Mouse (Mus musculus) megakaryocyte-erythroid progenitor cell, adult 5 weeks (primary cell): Measurements from ENCODE around the gene Rpl3. TPM values are rescaled to one million over a fixed set of nuclear protein-coding genes. Genes with fewer than 3 reads are reported as not detected.

Source experiments
- polyA plus RNA-seq: library from polyadenylated mRNA; stranded (reverse); fragments of >175 nt; gene quantifications from 2 replicates; pipeline ENCODE4 v1.2.3, GENCODE M21; 2012

Gene Rpl3
- 372 and 410 TPM in 2 replicates for polyA plus RNA-seq

DNA sequence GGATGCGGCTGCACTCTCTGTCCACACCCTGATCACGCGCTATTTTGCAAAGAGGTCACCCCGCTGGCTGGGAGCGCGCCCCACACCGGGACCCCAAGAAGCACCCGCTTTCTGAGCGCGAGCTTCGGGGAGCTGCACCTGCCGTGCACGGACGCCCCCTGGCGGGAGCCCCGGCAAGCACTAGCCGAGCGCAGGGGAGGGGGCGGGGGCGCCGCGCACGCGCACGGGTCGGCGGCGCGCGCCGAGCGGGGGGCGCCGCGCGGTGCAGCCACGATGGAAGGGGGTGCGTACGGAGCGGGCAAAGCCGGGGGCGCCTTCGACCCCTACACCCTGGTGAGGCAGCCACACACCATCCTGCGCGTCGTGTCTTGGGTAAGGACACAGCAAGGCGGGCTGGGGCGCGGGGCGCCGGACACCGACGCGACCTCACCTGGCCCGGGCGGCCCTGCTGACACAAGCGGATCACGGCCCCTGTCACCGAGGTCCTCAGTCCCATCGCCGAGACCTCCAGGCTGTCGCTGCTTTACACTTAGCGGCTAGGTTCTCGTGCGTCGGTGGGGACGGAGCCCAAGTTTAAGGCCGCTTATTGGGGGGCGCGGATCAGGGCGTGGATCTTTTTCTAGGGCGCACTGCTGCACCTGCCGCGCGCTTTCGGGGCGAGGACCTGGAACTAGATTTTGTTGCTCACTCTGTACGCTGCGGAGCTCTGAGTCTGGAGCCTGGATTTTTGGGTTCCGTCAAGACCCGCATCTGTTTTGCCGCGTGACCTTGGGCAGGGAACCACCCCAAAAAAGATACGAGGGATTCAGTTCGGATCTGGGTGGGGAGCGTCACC is at the start of gene Rpl3, which contains the start of gene Syngr1:
Gene Rpl3 (minus strand): TSS at position 748 of the 835 bp plus-strand sequence.
Gene Syngr1 (plus strand): TSS at position 214 of the 835 bp plus-strand sequence.

GRCm38 (mm10) chr15:80132993-80133586 is 41.4 kb upstream of the Rpl3 start, which contains the start of gene Tab1:
Gene Tab1, plus strand, starts transcription at chr15:80133127.

Other genes starting within 250 kb of the Rpl3 start
- 13.1 and 15.8 TPM in 2 replicates for gene Apobec3, start 200.2 kb downstream of the Rpl3 start, polyA plus RNA-seq
- gene Cbx7, start 120.7 kb downstream of the Rpl3 start, polyA plus RNA-seq: 12.5 and 16.8 TPM in 2 replicates
- 4.8 and 5.2 TPM in 2 replicates for gene Pdgfb, start 76.9 kb downstream of the Rpl3 start, polyA plus RNA-seq
- gene Syngr1, start 534 bp downstream of the Rpl3 start, polyA plus RNA-seq: 5.2 and 7.4 TPM in 2 replicates
- 14.6 and 16.3 TPM in 2 replicates for gene Tab1, start 41.3 kb upstream of the Rpl3 start, polyA plus RNA-seq
- not detected in 2 replicates for gene Mgat3, start 81.9 kb upstream of the Rpl3 start, polyA plus RNA-seq
- gene Mief1, start 142.2 kb upstream of the Rpl3 start, polyA plus RNA-seq: 12.9 and 14.9 TPM in 2 replicates
- not detected in 2 replicates for gene AC140267.1, start 144.0 kb upstream of the Rpl3 start, polyA plus RNA-seq
- gene Atf4, start 163.3 kb upstream of the Rpl3 start, polyA plus RNA-seq: 643 and 648 TPM in 2 replicates
- gene Rps19bp1, start 172.4 kb upstream of the Rpl3 start, polyA plus RNA-seq: 77.1 TPM in 2 replicates
- 0.05 and 0.27 TPM in 2 replicates for gene Cacna1i, start 195.4 kb upstream of the Rpl3 start, polyA plus RNA-seq